Mouse (Mus musculus) heart, embryonic 16.5 days (tissue): ENCODE measurements around the gene Actr2. TPM values are rescaled to one million over a fixed set of nuclear protein-coding genes. Genes with fewer than 3 reads are reported as not detected.

Experiments used
- ATAC-seq: fragments of 200-750 bp; cut with Nextera tagmentation; replicated peaks from 2 replicates; pipeline ENCODE4 v1.8.0; 2017; ENCODE audit warnings: moderate number of reproducible peaks; ENCODE audit not compliant: insufficient read depth, low FRiP score; ENCODE audit errors: extremely low read depth
- H3K27ac ChIP-seq: fragments of 300-500 bp; sonication (generic); 2 replicates; pipeline ENCODE4 v1.5.1; 2014; ENCODE audit warnings: mild to moderate bottlenecking, low read length, control low read depth, moderate library complexity
- H3K27me3 ChIP-seq: fragments of 300-500 bp; sonication (generic); 2 replicates; pipeline ENCODE4 v1.6.1; 2014; ENCODE audit warnings: low read length, mixed read lengths; ENCODE audit not compliant: control insufficient read depth, insufficient read depth
- H3K36me3 ChIP-seq: fragments of 300-500 bp; sonication (generic); 2 replicates; pipeline ENCODE4 v1.6.1; 2014; ENCODE audit not compliant: control insufficient read depth, insufficient read depth
- H3K4me1 ChIP-seq: fragments of 300-500 bp; sonication (generic); 2 replicates; pipeline ENCODE4 v1.6.1; 2014; ENCODE audit warnings: low read length, mixed read lengths; ENCODE audit not compliant: control insufficient read depth, insufficient read depth
- H3K4me2 ChIP-seq: fragments of 300-500 bp; sonication (generic); 2 replicates; pipeline ENCODE4 v1.6.1; 2014; ENCODE audit warnings: low read depth, mild to moderate bottlenecking, control low read depth, low read length
- H3K4me3 ChIP-seq: fragments of 300-500 bp; sonication (generic); 2 replicates; pipeline ENCODE4 v1.5.1; 2014; ENCODE audit warnings: mild to moderate bottlenecking, control low read depth, low read length
- H3K9ac ChIP-seq: fragments of 300-500 bp; sonication (generic); 2 replicates; pipeline ENCODE4 v1.6.1; 2014; ENCODE audit warnings: low read length, control low read depth
- H3K9me3 ChIP-seq: fragments of 300-500 bp; sonication (generic); replicated peaks from 2 replicates; pipeline ENCODE4 v1.6.1; 2016; ENCODE audit warnings: low read length; ENCODE audit not compliant: control insufficient read depth
- WGBS: fragments of 180-500 bp; shearing (Covaris S2); extraction: QIAGEN DNeasy Blood & Tissue Kit; methylation state at CpG from one replicate; pipeline ENCODE4 v1.1.7; 2014; 5-methylcytosine and 5-hydroxymethylcytosine counted together
- polyA plus RNA-seq: library from polyadenylated mRNA; unstranded; fragments of >200 nt; fragmentation: Nextera tagmentation; extraction: Ambion mirVana; gene quantifications from 2 replicates; pipeline ENCODE4 v1.2.1, GENCODE M21; 2015

The Actr2 gene
- polyA plus RNA-seq, 1 experiment from 2014 or later: 83.5 TPM

- H3K9ac ChIP-seq: no peak overlapping the region
- peaks cover 56% of the 10 kb centered on the region for H3K36me3 ChIP-seq
- no peak for ATAC-seq
- no peaks in the 10 kb centered on the region for H3K4me1 ChIP-seq
- H3K4me3 ChIP-seq: no peak overlapping the region
- H3K27me3 ChIP-seq: no peaks in the 10 kb centered on the region
- H3K4me2 ChIP-seq: no peak overlapping the region
- H3K27ac ChIP-seq: no peak overlapping the region
- H3K9me3 ChIP-seq: peaks cover 29% of the 10 kb centered on the region
- WGBS: 96% methylated on average over 35 of the region's 35 CpGs
Measured at GRCm38 (mm10) chr11:20020720-20021119, 92.0 kb downstream of the Actr2 start.

- H3K27ac ChIP-seq: no peak overlapping the region
- peaks cover 55% of the 10 kb centered on the region for H3K36me3 ChIP-seq
Measured at GRCm38 (mm10) chr11:20018905-20019304, 93.8 kb downstream of the Actr2 start.

GRCm38 (mm10) chr11:20017937-20018336 lies 94.8 kb downstream of the Actr2 start:
- Histone ChIP-seq H3K27ac (no peak overlapping the region), H3K4me3 (no peak overlapping the region), H3K4me2 (no peak overlapping the region), H3K36me3 (peaks cover 55% of the 10 kb centered on the region), H3K9ac (no peak overlapping the region), H3K9me3 (peaks cover 29% of the 10 kb centered on the region), H3K4me1 (no peaks in the 10 kb centered on the region), H3K27me3 (no peaks in the 10 kb centered on the region)
- WGBS: 96% methylated on average over 13 of the region's 13 CpGs
- ATAC-seq: no peak

More at GRCm38 (mm10) chr11:20018905-20019304, 93.8 kb downstream of the Actr2 start:
- no peak overlapping the region for H3K4me3 ChIP-seq
- no peak overlapping the region for H3K9ac ChIP-seq
- WGBS: 98% methylated on average over 2 of the region's 2 CpGs
- no peaks in the 10 kb centered on the region for H3K4me1 ChIP-seq
- no peaks in the 10 kb centered on the region for H3K27me3 ChIP-seq
- H3K9me3 ChIP-seq: peaks cover 29% of the 10 kb centered on the region
- no peak overlapping the region for H3K4me2 ChIP-seq
- ATAC-seq: no peak

- Histone ChIP-seq H3K9ac (no peak overlapping the region), H3K9me3 (no peaks in the 10 kb centered on the region), H3K27ac (no peak overlapping the region), H3K4me2 (no peak overlapping the region), H3K27me3 (no peaks in the 10 kb centered on the region), H3K4me1 (peaks cover 12% of the 10 kb centered on the region), H3K36me3 (peaks cover 33% of the 10 kb centered on the region), H3K4me3 (no peak overlapping the region)
- 91% methylated on average over 3 of the region's 3 CpGs for WGBS
- no peak for ATAC-seq
Measured at GRCm38 (mm10) chr11:20013366-20013765, 99.3 kb downstream of the Actr2 start.

Other genes starting within 250 kb of the Actr2 start
- 4.1 and 4.5 TPM in 2 replicates for gene Spred2, start 188.5 kb downstream of the Actr2 start, polyA plus RNA-seq
- 194 and 228 TPM in 2 replicates for gene Rab1a, start 88.5 kb upstream of the Actr2 start, polyA plus RNA-seq
- 30.7 and 31.8 TPM in 2 replicates for gene Cep68, start 136.5 kb upstream of the Actr2 start, polyA plus RNA-seq
- gene Slc1a4, start 219.8 kb upstream of the Actr2 start, polyA plus RNA-seq: 7.5 and 8.3 TPM in 2 replicates